Mouse (Mus musculus): ENCODE results near the gene Fxyd2.

Gene Fxyd2

GRCm38 (mm10) chr9:45429392-45429791, 29.9 kb downstream of the Fxyd2 start:
- no peak for DNase-seq (ENCODE audit: low spot score in 2 of 2)

- DNase-seq (ENCODE audit: low spot score in 2 of 2), result no peak
These were observed 30.7 kb downstream of the Fxyd2 start for GRCm38 (mm10) chr9:45429951-45430697.

- DNase-seq (ENCODE audit: low spot score in 2 of 2), result no peak
These were observed 31.2 kb downstream of the Fxyd2 start for GRCm38 (mm10) chr9:45430698-45430959.

GRCm38 (mm10) chr9:45431150-45431549, 31.7 kb downstream of the Fxyd2 start:
- no peak for DNase-seq (ENCODE audit: low spot score in 2 of 2)

GRCm38 (mm10) chr9:45432639-45433038, 33.2 kb downstream of the Fxyd2 start:
- DNase-seq (ENCODE audit: low spot score in 2 of 2), result no peak

DNA sequence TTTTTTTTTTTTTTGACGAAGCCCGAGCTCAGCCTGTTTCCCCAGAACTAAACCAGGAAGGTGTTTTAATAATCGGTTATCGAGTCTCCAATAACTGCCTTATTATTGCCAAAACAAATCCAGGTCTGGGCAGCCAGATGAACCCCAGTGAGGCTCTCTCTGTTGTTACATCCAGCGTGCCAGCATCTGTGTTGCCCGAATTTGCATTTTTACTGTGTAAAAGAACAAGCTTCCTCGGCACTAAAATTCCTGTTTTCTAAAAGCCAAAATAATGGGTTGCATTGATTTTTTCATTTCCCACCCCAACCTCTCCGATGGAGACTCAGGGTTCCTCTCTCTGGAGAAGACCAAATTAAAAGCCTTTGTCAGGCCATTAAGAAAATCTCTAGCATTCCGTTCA, 33.6 kb downstream of the Fxyd2 start:
- DNase-seq (ENCODE audit: low spot score in 2 of 2), result no peak

- DNase-seq (ENCODE audit: low spot score in 2 of 2), result no peak
These were observed 34.7 kb downstream of the Fxyd2 start for GRCm38 (mm10) chr9:45434171-45434570.

DNA sequence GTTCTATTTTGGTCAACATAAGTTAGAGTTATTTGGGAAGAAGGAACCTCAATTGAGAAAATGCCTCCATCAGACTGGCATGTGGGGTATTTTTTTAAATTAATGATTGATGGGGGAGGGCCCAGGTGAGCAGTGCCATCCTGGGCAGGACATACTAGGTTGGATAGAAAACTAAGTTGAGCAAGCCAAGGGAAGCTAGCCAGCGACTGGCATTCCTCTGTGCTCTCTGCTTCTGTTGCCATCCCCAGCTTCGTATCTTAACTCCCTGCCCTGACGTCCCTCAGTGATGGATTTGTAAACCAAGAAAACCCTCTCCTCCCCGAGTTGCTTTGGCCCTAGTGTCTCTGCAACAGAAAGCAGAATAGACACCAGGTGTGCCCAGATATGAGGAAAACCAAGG, 39.6 kb downstream of the Fxyd2 start:
- no peak for DNase-seq (ENCODE audit: low spot score in 2 of 2)

- no peak for DNase-seq (ENCODE audit: low spot score in 2 of 2)
These were observed 40.8 kb downstream of the Fxyd2 start for GRCm38 (mm10) chr9:45440083-45440784.

DNA sequence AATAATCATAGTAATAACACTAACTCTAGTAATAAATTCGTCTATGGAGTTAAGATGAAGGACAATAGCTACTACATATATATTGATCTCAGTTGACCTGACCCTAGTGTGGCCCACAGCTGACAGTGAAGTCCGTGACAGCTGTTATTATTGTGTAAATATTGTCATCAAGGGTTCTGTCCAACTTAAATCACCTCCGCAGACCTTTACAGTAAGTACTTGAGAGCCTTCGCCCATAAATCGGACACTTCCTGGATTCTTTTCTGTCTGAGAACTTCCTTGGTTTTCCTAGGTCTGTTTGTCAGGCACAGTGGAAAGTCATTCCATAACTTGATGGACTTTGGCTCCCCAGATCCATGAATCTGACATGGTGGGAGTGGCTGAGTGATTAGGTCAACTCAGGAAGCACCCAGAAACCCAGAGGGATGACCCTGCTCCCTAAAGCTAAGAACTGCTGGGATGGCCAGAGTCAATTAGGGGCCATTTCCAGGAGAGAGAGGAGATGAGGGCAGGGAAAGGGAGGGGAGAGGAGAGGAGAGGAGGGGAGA, 44.9 kb downstream of the Fxyd2 start:
- DNase-seq (ENCODE audit: low spot score in 2 of 2), result no peak

- no peak for DNase-seq (ENCODE audit: low spot score in 2 of 2)
These were observed 50.2 kb downstream of the Fxyd2 start for GRCm38 (mm10) chr9:45449658-45450057.

DNA sequence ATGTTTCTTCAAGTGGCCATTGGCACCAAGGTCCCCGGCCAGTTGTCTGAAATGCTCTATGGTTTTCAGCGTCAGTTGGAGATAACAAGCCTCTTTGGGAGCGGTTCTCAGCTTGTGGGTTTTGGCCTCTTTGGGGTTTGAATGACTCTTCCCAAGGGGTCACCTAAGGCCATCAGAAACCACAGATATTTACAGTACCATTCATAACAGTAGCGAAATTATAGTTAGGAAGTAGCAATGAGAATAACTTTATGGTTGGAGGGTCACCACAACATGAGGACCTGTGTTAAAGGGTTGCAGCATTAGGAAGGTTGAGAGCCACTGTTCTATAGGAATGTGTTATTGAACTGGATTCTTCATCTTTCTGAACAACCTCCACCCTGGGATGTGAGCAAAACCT, 51.9 kb downstream of the Fxyd2 start:
- DNase-seq (ENCODE audit: low spot score in 2 of 2), result no peak

- no peak for DNase-seq (ENCODE audit: low spot score in 2 of 2)
These were observed 54.6 kb downstream of the Fxyd2 start for GRCm38 (mm10) chr9:45454032-45454431.

DNA sequence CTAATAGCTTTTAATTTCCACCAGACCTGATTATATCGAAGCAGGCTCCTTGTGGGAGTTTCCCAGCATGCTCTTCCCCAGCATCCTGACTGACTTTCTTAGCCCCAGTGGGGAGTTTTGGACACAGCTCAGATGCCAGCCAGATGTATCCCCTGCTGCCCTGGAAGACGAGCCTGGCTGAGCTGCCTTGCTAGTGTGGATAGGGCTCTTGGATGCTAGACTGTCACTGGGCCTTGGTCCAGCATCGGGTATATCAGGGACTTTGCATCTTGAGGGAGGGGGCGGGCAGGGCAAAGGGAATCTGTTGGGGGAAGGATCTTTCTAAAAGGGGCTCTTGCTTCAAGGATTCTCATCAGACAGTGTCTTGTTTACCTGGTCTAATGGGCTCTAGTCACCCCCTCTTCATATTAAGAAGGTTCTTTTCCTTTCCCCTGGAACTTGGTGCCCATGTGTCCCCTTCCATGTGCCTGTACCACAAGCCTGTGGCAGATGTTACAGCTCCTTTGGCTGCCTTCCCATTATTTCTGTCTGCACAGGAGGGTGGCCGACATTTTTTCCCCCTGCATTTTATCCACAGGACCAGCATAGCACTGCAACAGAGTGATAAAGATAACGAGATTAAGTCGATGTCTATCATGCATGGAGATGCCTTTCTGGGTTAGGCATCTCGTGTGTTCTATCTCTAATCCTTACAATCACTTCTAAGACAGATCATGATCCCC, 55.6 kb downstream of the Fxyd2 start:
- no peak for DNase-seq (ENCODE audit: low spot score in 2 of 2)

DNA sequence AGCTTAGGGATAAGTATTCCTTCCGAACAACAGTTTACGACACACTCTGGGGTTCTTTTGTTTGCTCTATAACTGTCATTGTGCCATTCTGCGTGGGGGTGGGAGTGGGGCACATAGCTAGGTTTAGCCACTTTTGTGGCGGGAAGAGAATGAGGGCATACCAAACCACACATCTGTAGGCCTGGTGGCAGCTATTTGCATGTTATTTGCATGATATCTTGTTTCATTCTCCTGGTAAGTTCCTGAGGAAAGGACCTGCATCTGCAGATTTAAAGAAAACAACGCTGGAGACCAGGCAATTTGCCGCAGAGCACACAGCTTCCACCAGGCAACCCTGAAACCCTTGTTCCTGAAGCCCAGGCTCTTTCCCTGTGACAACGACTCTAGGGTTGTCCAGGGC, 57.7 kb downstream of the Fxyd2 start:
- no peak for DNase-seq (ENCODE audit: low spot score in 2 of 2)

GRCm38 (mm10) chr9:45458363-45458762, 58.9 kb downstream of the Fxyd2 start:
- no peak for DNase-seq (ENCODE audit: low spot score in 2 of 2)

Measured in spleen, postnatal 14 days (tissue).